In genomic region chr2:3474361-3474805, GRCm38 (mm10) we compare ENCODE assay signal across 7 mouse cellular contexts. TPM values are rescaled to one million over a fixed set of nuclear protein-coding genes. Genes with fewer than 3 reads are reported as not detected.
DNase-seq lines count a peak whose midpoint lies in the region; ATAC-seq lines count a peak whose summit lies in the region.

No protein-coding gene starts in this region.

- no peaks in the 10 kb centered on the region for H3K27me3 ChIP-seq in intestine, embryonic 16.5 days (replicated peaks; ENCODE audit: control insufficient read depth, insufficient read depth, low read length)
- no peaks in the 10 kb centered on the region for H3K27me3 ChIP-seq in limb, embryonic 10.5 days (ENCODE audit: low read depth, poor library complexity, severe bottlenecking)
- no peaks in the 10 kb centered on the region for H3K27me3 ChIP-seq in midbrain, embryonic 12.5 days

- peak overlapping the region; percentile 83 for H3K4me2 ChIP-seq in intestine, embryonic 16.5 days (ENCODE audit: low read depth, low read length)
- H3K4me2 ChIP-seq in midbrain, embryonic 12.5 days (replicated peaks): peak overlapping the region; percentile 73

- peak; percentile 78 for DNase-seq in adrenal gland, postnatal 10 days
- peak; percentile 84 for DNase-seq in embryo, embryonic 11 days
- peak; percentile 25 to 38 for DNase-seq in gastrocnemius, postnatal 36 days
- DNase-seq in limb, embryonic 10.5 days (ENCODE audit: low spot score): peak; percentile 80
- DNase-seq in spleen, postnatal 10 days (ENCODE audit: low spot score in 2 of 2): peak; percentile 47 to 70

- no peaks in the 10 kb centered on the region for H3K9me3 ChIP-seq in intestine, embryonic 16.5 days (ENCODE audit: control insufficient read depth, low read length)
- no peaks in the 10 kb centered on the region for H3K9me3 ChIP-seq in limb, embryonic 10.5 days (replicated peaks)
- no peaks in the 10 kb centered on the region for H3K9me3 ChIP-seq in midbrain, embryonic 12.5 days

- H3K36me3 ChIP-seq in intestine, embryonic 16.5 days (ENCODE audit: control insufficient read depth, insufficient read depth, low read length): no peaks in the 10 kb centered on the region
- peaks cover 25% of the 10 kb centered on the region for H3K36me3 ChIP-seq in limb, embryonic 10.5 days
- peaks cover 8% of the 10 kb centered on the region; the same call in 1 of the 2 replicates for H3K36me3 ChIP-seq in midbrain, embryonic 12.5 days

- ATAC-seq in intestine, embryonic 16.5 days: peak; percentile 81
- ATAC-seq in midbrain, embryonic 12.5 days (ENCODE audit: low FRiP score, low read depth): peak; percentile 81

- intact Hi-C loops in gastrocnemius, postnatal 36 days (cut with DNase I): no loop called here

- H3K4me1 ChIP-seq in intestine, embryonic 16.5 days (ENCODE audit: control insufficient read depth, insufficient read depth, low read length): peaks cover 6% of the 10 kb centered on the region
- H3K4me1 ChIP-seq in limb, embryonic 10.5 days: peaks cover 16% of the 10 kb centered on the region
- H3K4me1 ChIP-seq in midbrain, embryonic 12.5 days: peaks cover 11% of the 10 kb centered on the region

- H3K9ac ChIP-seq in intestine, embryonic 16.5 days (ENCODE audit: low read depth, low read length): peak overlapping the region; percentile 84
- H3K9ac ChIP-seq in midbrain, embryonic 12.5 days (replicated peaks): peak overlapping the region; percentile 85

- under 1% methylated on average over 46 of the region's 46 CpGs for WGBS in intestine, embryonic 16.5 days
- WGBS in limb, embryonic 10.5 days: under 1% methylated on average over 46 of the region's 46 CpGs
- WGBS in midbrain, embryonic 12.5 days: under 1% methylated on average over 46 of the region's 46 CpGs

- H3K4me3 ChIP-seq in intestine, embryonic 16.5 days (ENCODE audit: low read length): peak overlapping the region; percentile 79
- peak overlapping the region; percentile 76 for H3K4me3 ChIP-seq in limb, embryonic 10.5 days
- peak overlapping the region; percentile 93 for H3K4me3 ChIP-seq in midbrain, embryonic 12.5 days

- H3K27ac ChIP-seq in intestine, embryonic 16.5 days (ENCODE audit: low read length): peak overlapping the region; percentile 85
- H3K27ac ChIP-seq in limb, embryonic 10.5 days: peak overlapping the region; percentile 97
- H3K27ac ChIP-seq in midbrain, embryonic 12.5 days (replicated peaks): peak overlapping the region; percentile 95

RNA-seq across cellular contexts. Expression of gene Suv39h2, which starts 0.4 kb away (rescaled TPM):
- total RNA-seq in adrenal gland, postnatal 10 days (2021): 1 to 10 TPM; 1.8 to 2.4 TPM
- total RNA-seq in gastrocnemius, postnatal 36 days (2021): under 1 TPM; 0.74 to 0.89 TPM
- polyA plus RNA-seq in intestine, embryonic 16.5 days (2015; fragmentation: Nextera tagmentation; extraction: Ambion mirVana): 6.8 and 8.3 TPM in 2 replicates
- polyA plus RNA-seq in limb, embryonic 10.5 days (2016; fragmentation: Nextera tagmentation; extraction: Ambion mirVana): 38.3 and 39.1 TPM in 2 replicates
- 31.7 and 35.3 TPM in 2 replicates for polyA plus RNA-seq in midbrain, embryonic 12.5 days (2016; fragmentation: Nextera tagmentation; extraction: Ambion mirVana)

RNA-seq across cellular contexts. Expression of gene Gm45902, which starts 38.2 kb away (rescaled TPM):
- 1 to 10 TPM; 2.3 to 4.0 TPM for total RNA-seq in adrenal gland, postnatal 10 days (2021)
- 1 to 10 TPM in 1 of 2 experiments, under 1 TPM in 1; 0.72 to 1.0 TPM for total RNA-seq in gastrocnemius, postnatal 36 days (2021)
- 2.8 TPM in 2 replicates for polyA plus RNA-seq in intestine, embryonic 16.5 days (2015; fragmentation: Nextera tagmentation; extraction: Ambion mirVana)
- 9.0 and 10.7 TPM in 2 replicates for polyA plus RNA-seq in limb, embryonic 10.5 days (2016; fragmentation: Nextera tagmentation; extraction: Ambion mirVana)
- polyA plus RNA-seq in midbrain, embryonic 12.5 days (2016; fragmentation: Nextera tagmentation; extraction: Ambion mirVana): 10.4 and 11.5 TPM in 2 replicates

RNA-seq across cellular contexts. Expression of gene Hspa14, which starts 38.2 kb away (rescaled TPM):
- 10 to 100 TPM; 38.9 to 50.3 TPM for total RNA-seq in adrenal gland, postnatal 10 days (2021)
- 10 to 100 TPM; 11.5 to 12.0 TPM for total RNA-seq in gastrocnemius, postnatal 36 days (2021)
- polyA plus RNA-seq in intestine, embryonic 16.5 days (2015; fragmentation: Nextera tagmentation; extraction: Ambion mirVana): 85.3 and 96.4 TPM in 2 replicates
- 137 and 138 TPM in 2 replicates for polyA plus RNA-seq in limb, embryonic 10.5 days (2016; fragmentation: Nextera tagmentation; extraction: Ambion mirVana)
- polyA plus RNA-seq in midbrain, embryonic 12.5 days (2016; fragmentation: Nextera tagmentation; extraction: Ambion mirVana): 91.8 and 95.9 TPM in 2 replicates

RNA-seq across cellular contexts. Expression of gene Cdnf, which starts 38.4 kb away (rescaled TPM):
- total RNA-seq in adrenal gland, postnatal 10 days (2021): 1 to 10 TPM; 2.3 to 3.3 TPM
- total RNA-seq in gastrocnemius, postnatal 36 days (2021): 10 to 100 TPM; 36.5 to 39.6 TPM
- 0.17 and 0.32 TPM in 2 replicates for polyA plus RNA-seq in intestine, embryonic 16.5 days (2015; fragmentation: Nextera tagmentation; extraction: Ambion mirVana)
- 0.06 and 0.24 TPM in 2 replicates for polyA plus RNA-seq in limb, embryonic 10.5 days (2016; fragmentation: Nextera tagmentation; extraction: Ambion mirVana)
- polyA plus RNA-seq in midbrain, embryonic 12.5 days (2016; fragmentation: Nextera tagmentation; extraction: Ambion mirVana): 0.08 and 0.15 TPM in 2 replicates

RNA-seq across cellular contexts. Expression of gene Dclre1c, which starts 50.5 kb away (rescaled TPM):
- 1 to 10 TPM; 6.1 to 8.7 TPM for total RNA-seq in adrenal gland, postnatal 10 days (2021)
- 1 to 10 TPM; 1.8 to 2.7 TPM for total RNA-seq in gastrocnemius, postnatal 36 days (2021)
- polyA plus RNA-seq in intestine, embryonic 16.5 days (2015; fragmentation: Nextera tagmentation; extraction: Ambion mirVana): 5.9 and 8.1 TPM in 2 replicates
- polyA plus RNA-seq in limb, embryonic 10.5 days (2016; fragmentation: Nextera tagmentation; extraction: Ambion mirVana): 4.5 and 5.1 TPM in 2 replicates
- 9.4 and 9.9 TPM in 2 replicates for polyA plus RNA-seq in midbrain, embryonic 12.5 days (2016; fragmentation: Nextera tagmentation; extraction: Ambion mirVana)

Comparison
In these comparisons a context has a peak if more than half of its experiments do, and no peak if none do; other contexts are left out.
1. Peak in every context shown above with its lines: DNase-seq, ATAC-seq, H3K4me3 ChIP-seq and H3K27ac ChIP-seq.
2. DNase-seq: peak in every context shown above with its lines; median percentile 84 in embryo, embryonic 11 days; 80 in limb, embryonic 10.5 days; 78 in adrenal gland, postnatal 10 days; 58 in spleen, postnatal 10 days; 32 in gastrocnemius, postnatal 36 days.